Mouse (Mus musculus): ENCODE data around the gene Rasal2. TPM values are rescaled to one million over a fixed set of nuclear protein-coding genes. Genes with fewer than 3 reads are reported as not detected.

The Rasal2 gene
- total RNA-seq, 4 experiments from 2014 or later = 75.9 to 93.0 (median 84.7) TPM

Other genes with a start within 250 kb of the Rasal2 start
- gene Cryzl2, start 46.0 kb upstream of the Rasal2 start, total RNA-seq (2022) = 10 to 100 TPM in 2 of 4 experiments, 1 to 10 TPM in 2; 5.0 to 12.2 (median 9.4) TPM
- gene Sec16b, start 94.1 kb upstream of the Rasal2 start, total RNA-seq (2022) = under 1 TPM; 0.31 to 0.54 (median 0.41) TPM